Mouse (Mus musculus) forebrain, embryonic 11.5 days (tissue): ENCODE results near the gene Cd34. TPM values are rescaled to one million over a fixed set of nuclear protein-coding genes. Genes with fewer than 3 reads are reported as not detected.

Experiments
- ATAC-seq: fragments of 200-750 bp; cut with Nextera tagmentation; replicated peaks from 2 replicates; pipeline ENCODE4 v1.8.0; 2017; ENCODE audit warnings: moderate TSS enrichment; ENCODE audit not compliant: low FRiP score
- DNase-seq: peaks from one replicate; pipeline ENCODE4 v3.0.0-alpha.2; 2017; ENCODE audit warnings: low spot score
- H3K27ac ChIP-seq: fragments of 300-500 bp; sonication (generic); 2 replicates; pipeline ENCODE4 v1.5.1; 2014; ENCODE audit warnings: low read depth, low read length
- H3K27me3 ChIP-seq: fragments of 300-500 bp; sonication (generic); 2 replicates; pipeline ENCODE4 v1.6.1; 2014; ENCODE audit warnings: mild to moderate bottlenecking, low read length, mixed read lengths; ENCODE audit not compliant: control insufficient read depth, insufficient read depth
- H3K36me3 ChIP-seq: fragments of 300-500 bp; sonication (generic); 2 replicates; pipeline ENCODE4 v1.6.1; 2014; ENCODE audit warnings: mild to moderate bottlenecking, low read length, moderate library complexity, mixed read lengths; ENCODE audit not compliant: control insufficient read depth, insufficient read depth
- H3K4me1 ChIP-seq: fragments of 300-500 bp; sonication (generic); replicated peaks from 2 replicates; pipeline ENCODE4 v1.6.1; 2014; ENCODE audit warnings: low read length, mixed read lengths; ENCODE audit not compliant: control insufficient read depth, insufficient read depth
- H3K4me2 ChIP-seq: fragments of 300-500 bp; sonication (generic); 2 replicates; pipeline ENCODE4 v1.6.1; 2014; ENCODE audit warnings: low read depth, mild to moderate bottlenecking, low read length, moderate library complexity, mixed read lengths; ENCODE audit not compliant: severe bottlenecking
- H3K4me3 ChIP-seq: fragments of 300-500 bp; sonication (generic); 2 replicates; pipeline ENCODE4 v1.5.1; 2014; ENCODE audit warnings: low read depth, low read length
- H3K9ac ChIP-seq: fragments of 300-500 bp; sonication (generic); 2 replicates; pipeline ENCODE4 v1.6.1; 2014; ENCODE audit warnings: low read length
- H3K9me3 ChIP-seq: fragments of 300-500 bp; sonication (generic); 2 replicates; pipeline ENCODE4 v1.6.1; 2016; ENCODE audit warnings: low read length, mixed read lengths; ENCODE audit not compliant: control insufficient read depth
- WGBS: fragments of 180-500 bp; shearing (Covaris S2); extraction: QIAGEN DNeasy Blood & Tissue Kit; methylation state at CpG from one replicate; pipeline ENCODE4 v1.1.7; 2014; 5-methylcytosine and 5-hydroxymethylcytosine counted together
- polyA plus RNA-seq: library from polyadenylated mRNA; unstranded; fragments of >200 nt; fragmentation: Nextera tagmentation; extraction: Ambion mirVana; gene quantifications from 2 replicates; pipeline ENCODE4 v1.2.1, GENCODE M21; 2014

Cd34 gene
- polyA plus RNA-seq, 1 experiment from 2014 or later, result 51.0 TPM

- WGBS, result 80% methylated on average over 1 of the region's 1 CpGs
- DNase-seq (no peak), ATAC-seq (no peak)
- Histone ChIP-seq H3K36me3 (no peaks in the 10 kb centered on the region), H3K9me3 (no peaks in the 10 kb centered on the region), H3K27me3 (no peaks in the 10 kb centered on the region), H3K9ac (no peak overlapping the region), H3K4me3 (no peak overlapping the region), H3K4me2 (no peak overlapping the region), H3K4me1 (no peaks in the 10 kb centered on the region), H3K27ac (no peak overlapping the region)
Measured at GRCm38 (mm10) chr1:194952891-194953290, 14.3 kb downstream of the Cd34 start.

- Histone ChIP-seq H3K36me3 (no peaks in the 10 kb centered on the region), H3K4me1 (no peaks in the 10 kb centered on the region), H3K27me3 (no peaks in the 10 kb centered on the region), H3K9ac (no peak overlapping the region), H3K4me2 (no peak overlapping the region), H3K27ac (no peak overlapping the region), H3K9me3 (no peaks in the 10 kb centered on the region), H3K4me3 (no peak overlapping the region)
- ATAC-seq, result no peak
- no peak for DNase-seq
Measured at GRCm38 (mm10) chr1:194954694-194955093, 16.1 kb downstream of the Cd34 start.

- no peak overlapping the region for H3K4me3 ChIP-seq
- DNase-seq (no peak), ATAC-seq (no peak)
- H3K27me3 ChIP-seq, result no peaks in the 10 kb centered on the region
- H3K27ac ChIP-seq, result no peak overlapping the region
- no peaks in the 10 kb centered on the region for H3K9me3 ChIP-seq
- no peaks in the 10 kb centered on the region for H3K4me1 ChIP-seq
- no peak overlapping the region for H3K9ac ChIP-seq
- no peak overlapping the region for H3K4me2 ChIP-seq
- no peaks in the 10 kb centered on the region for H3K36me3 ChIP-seq
- WGBS, result 71% methylated on average over 2 of the region's 2 CpGs
Measured at GRCm38 (mm10) chr1:194955749-194956148, 17.1 kb downstream of the Cd34 start.

GRCm38 (mm10) chr1:194957021-194957420, 18.4 kb downstream of the Cd34 start:
- Histone ChIP-seq H3K4me3 (no peak overlapping the region), H3K27me3 (no peaks in the 10 kb centered on the region)

GRCm38 (mm10) chr1:194962181-194962580, 23.6 kb downstream of the Cd34 start:
- ATAC-seq (peak; percentile 88), DNase-seq (peak; percentile 70)
- Histone ChIP-seq H3K27me3 (no peaks in the 10 kb centered on the region), H3K36me3 (no peaks in the 10 kb centered on the region), H3K27ac (no peak overlapping the region), H3K4me3 (no peak overlapping the region), H3K4me2 (no peak overlapping the region), H3K9me3 (no peaks in the 10 kb centered on the region), H3K4me1 (no peaks in the 10 kb centered on the region), H3K9ac (no peak overlapping the region)
- WGBS, result 37% methylated on average over 5 of the region's 5 CpGs

More at GRCm38 (mm10) chr1:194957021-194957420, 18.4 kb downstream of the Cd34 start:
- WGBS, result 87% methylated on average over 2 of the region's 2 CpGs
- no peak overlapping the region for H3K9ac ChIP-seq
- H3K27ac ChIP-seq, result no peak overlapping the region
- ATAC-seq, result no peak
- H3K4me2 ChIP-seq, result no peak overlapping the region
- H3K9me3 ChIP-seq, result no peaks in the 10 kb centered on the region
- H3K4me1 ChIP-seq, result no peaks in the 10 kb centered on the region
- H3K36me3 ChIP-seq, result no peaks in the 10 kb centered on the region
- DNase-seq, result no peak

GRCm38 (mm10) chr1:194962712-194963111, 24.1 kb downstream of the Cd34 start:
- H3K9ac ChIP-seq, result no peak overlapping the region
- ATAC-seq, result peak; percentile 18; the same call in 1 of the 2 replicates
- H3K4me2 ChIP-seq, result no peak overlapping the region

GRCm38 (mm10) chr1:194971980-194972379, 33.4 kb downstream of the Cd34 start:
- no peak overlapping the region for H3K4me3 ChIP-seq
- ATAC-seq (no peak), DNase-seq (no peak)
- WGBS, result 92% methylated on average over 4 of the region's 4 CpGs
- no peak overlapping the region for H3K9ac ChIP-seq
- H3K36me3 ChIP-seq, result no peaks in the 10 kb centered on the region
- H3K4me1 ChIP-seq, result no peaks in the 10 kb centered on the region
- no peak overlapping the region for H3K27ac ChIP-seq
- H3K9me3 ChIP-seq, result no peaks in the 10 kb centered on the region
- no peaks in the 10 kb centered on the region; the same call in 1 of the 2 replicates for H3K27me3 ChIP-seq
- no peak overlapping the region for H3K4me2 ChIP-seq

More at GRCm38 (mm10) chr1:194962712-194963111, 24.1 kb downstream of the Cd34 start:
- no peak overlapping the region for H3K4me3 ChIP-seq
- no peaks in the 10 kb centered on the region for H3K4me1 ChIP-seq
- no peak overlapping the region for H3K27ac ChIP-seq
- no peaks in the 10 kb centered on the region for H3K9me3 ChIP-seq
- DNase-seq, result no peak
- H3K36me3 ChIP-seq, result no peaks in the 10 kb centered on the region
- no peaks in the 10 kb centered on the region for H3K27me3 ChIP-seq

GRCm38 (mm10) chr1:194976164-194976516, 37.5 kb downstream of the Cd34 start:
- WGBS, result under 1% methylated on average over 42 of the region's 42 CpGs
- Histone ChIP-seq H3K9ac (peak overlapping the region; percentile 80), H3K27ac (0 out of 2 replicates have a peak overlapping the region, but pooled peaks have one; percentile 25), H3K36me3 (no peaks in the 10 kb centered on the region), H3K9me3 (no peaks in the 10 kb centered on the region), H3K4me3 (peak overlapping the region; percentile 68), H3K4me1 (0 out of 2 replicates have a peak, but pooled peaks cover 4% of the 10 kb centered on the region), H3K27me3 (no peaks in the 10 kb centered on the region; the same call in 1 of the 2 replicates), H3K4me2 (peak overlapping the region; percentile 84)
- peak; percentile 93 for DNase-seq
- peak; percentile 93 for ATAC-seq
